Mouse (Mus musculus): ENCODE measurements around the gene Smurf1.

The Smurf1 gene

DNA sequence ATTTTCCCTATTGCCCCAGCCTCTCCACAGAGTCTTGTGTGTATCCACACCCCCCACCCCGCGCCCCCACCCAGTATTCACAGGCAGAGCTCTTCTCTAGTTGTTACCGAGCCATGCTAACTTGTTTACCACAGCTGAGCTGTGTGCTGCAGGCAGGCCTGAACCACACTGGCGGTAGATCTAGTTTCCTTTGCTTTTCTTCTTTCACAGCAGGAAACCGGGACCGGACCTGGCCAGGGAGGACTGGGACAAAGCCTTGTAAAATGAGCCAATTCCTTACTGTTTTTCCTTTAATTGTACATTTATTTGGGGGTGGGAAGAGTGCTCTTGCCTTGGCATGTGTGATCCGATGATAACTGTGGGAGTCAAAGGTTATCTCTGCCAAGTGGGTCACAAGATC is 96.2 kb downstream of the Smurf1 start:
- no peak for DNase-seq (ENCODE audit: low spot score)

DNA sequence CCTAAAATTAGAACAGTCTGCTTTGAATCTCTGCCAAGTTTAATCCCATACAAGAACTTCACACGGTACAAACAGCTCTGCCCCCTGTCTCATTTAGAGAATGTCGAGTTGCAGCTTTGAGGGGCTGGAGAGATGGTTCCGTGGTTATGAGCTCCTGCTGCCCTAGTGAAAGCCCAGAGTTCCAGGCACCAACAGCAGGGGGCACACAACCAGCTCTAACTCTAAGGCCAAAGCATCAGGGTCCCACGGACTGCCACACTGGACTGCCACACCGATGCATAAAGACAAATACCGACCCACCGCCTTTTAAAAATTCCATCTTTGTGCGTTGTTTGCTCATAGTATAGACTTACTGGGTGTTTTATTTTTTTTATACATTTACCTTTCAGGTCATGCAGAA is 98.7 kb downstream of the Smurf1 start:
- no peak for DNase-seq (ENCODE audit: low spot score)

DNA sequence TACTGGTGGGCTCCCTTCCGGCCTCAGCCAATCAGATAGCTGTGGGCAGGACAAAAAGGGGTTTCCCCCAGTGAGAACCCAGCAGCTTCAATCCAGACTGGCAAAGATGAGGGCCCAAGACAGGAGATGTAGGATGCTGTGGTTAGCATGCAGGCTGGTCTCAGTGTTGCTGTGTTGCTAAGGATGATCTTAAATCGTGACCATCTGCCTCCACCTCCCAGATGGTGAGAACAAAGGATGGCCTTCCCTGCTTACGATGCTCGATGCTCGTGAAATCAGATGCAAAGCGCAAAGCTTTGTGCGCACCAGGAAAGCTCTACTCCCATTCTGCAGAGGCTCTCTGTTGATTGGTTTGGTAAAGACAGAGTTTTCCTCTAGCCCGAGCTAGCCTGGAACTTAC is 104.7 kb downstream of the Smurf1 start:
- DNase-seq (ENCODE audit: low spot score) = no peak

DNA sequence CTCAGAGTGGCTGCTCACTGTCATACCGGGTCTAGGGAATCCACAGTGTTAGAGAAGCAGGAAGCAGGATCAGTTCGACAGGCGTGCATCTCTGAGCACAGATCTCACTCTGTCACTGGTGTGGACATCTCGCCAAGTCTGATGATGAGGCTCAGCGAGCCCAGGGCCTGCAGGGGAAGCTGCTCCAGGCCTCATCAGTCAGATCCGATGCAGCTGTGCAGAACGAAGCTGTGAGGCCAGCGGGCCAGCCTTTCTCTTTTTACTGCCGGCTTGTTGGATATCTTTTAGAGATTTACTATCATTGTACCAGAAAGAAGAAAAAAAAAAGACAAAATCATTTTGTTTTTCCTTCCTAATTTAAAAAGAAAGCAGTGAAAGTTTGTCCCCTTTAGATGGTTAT is 106.4 kb downstream of the Smurf1 start:
- no peak for DNase-seq (ENCODE audit: low spot score)

DNA sequence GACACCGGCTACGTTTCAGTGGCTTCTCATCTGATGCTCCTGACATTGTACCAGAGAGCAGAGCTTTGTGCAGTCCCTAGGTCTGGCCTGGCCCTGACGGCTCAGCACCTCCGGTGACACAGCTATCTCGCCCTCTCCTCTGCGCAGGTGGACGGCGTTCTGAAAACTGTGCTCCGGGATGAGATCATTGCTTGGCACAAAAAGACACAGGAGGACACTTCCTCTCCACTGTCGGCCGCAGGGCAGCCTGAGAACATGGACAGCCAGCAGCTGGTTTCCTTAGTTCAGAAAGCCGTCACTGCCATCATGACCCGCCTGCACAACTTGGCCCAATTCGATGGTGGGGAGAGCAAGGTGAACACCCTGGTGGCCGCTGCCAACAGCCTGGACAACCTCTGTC is 107.1 kb downstream of the Smurf1 start:
- DNase-seq (ENCODE audit: low spot score) = no peak

DNA sequence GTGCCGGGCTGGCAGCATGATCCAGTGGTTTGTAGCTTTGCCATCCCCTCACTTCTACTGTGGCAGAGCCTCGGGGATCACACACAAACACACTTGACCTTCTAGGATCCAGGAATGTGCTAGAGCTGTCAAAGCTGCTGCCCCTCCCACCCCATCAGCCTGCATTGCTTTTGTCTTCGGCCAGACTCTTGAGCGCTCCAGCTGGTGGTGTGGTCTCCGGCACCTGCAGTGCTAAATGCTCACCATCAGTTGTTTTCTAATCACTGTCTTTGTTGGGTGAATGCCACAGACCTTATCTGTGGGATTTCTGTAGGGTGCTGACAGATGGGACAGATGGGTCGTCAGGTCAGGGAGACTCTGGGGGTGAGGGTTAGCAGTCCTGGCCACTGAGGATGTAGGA is 109.7 kb downstream of the Smurf1 start:
- no peak for DNase-seq (ENCODE audit: low spot score)

DNA sequence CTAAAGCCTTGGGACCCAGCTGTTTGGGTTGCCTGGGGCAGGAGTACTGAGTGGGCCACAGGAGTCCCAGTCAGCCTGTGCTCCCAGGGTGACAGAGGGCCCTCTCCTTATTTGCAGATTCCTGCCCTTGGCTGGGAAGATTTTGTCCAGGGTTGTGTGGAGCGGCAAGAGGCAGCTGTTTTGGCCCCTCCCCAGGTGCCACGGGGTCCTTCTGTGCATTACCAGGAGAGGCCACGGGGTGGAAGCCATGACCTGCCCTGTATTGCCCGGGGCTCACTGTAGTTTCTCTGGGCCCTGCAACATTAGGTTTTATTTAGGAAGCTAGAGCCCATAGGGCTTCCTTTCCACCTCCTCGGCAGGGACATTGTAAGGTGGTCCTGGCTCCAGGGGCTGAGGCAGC is 111.7 kb downstream of the Smurf1 start:
- DNase-seq (ENCODE audit: low spot score) = no peak

DNA sequence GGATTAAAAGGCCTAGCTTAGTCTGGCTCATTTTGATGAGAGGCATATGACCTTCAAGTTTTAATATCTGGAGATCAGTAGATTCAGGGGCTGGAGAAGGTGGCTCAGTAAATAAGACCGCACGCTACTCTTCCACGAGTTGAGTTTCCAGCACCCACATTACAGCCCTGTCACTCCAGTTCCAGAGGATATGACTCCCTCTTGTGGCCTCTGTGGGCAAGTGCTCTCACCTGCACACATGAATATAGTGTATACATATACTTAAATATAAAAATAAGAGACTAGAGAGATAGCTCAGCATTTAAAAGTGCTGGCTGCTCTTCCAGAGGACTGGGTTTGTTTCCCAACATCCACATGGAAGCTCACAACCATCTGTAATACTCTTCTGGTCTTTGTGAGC is 113.8 kb downstream of the Smurf1 start:
- DNase-seq (ENCODE audit: low spot score) = no peak

DNA sequence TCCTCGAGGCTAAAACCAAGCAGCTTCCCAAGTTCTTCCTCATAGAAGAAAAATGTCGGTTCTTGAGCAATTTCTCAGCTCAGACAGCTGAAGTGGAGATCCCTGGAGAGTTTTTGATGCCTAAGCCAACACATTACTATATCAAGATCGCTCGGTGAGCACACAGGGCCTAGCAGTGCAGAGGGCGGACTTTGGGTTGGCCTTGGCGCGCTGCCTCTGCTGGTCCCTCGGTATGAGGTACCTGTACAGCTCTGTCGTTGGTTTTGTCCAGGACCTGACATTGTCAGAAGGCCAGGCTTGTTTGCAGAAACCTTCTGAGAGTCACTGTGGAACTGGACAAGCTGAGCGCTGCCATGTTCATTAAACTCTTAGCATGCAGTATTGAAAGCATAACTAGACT is 115.7 kb downstream of the Smurf1 start:
- no peak for DNase-seq (ENCODE audit: low spot score)

DNA sequence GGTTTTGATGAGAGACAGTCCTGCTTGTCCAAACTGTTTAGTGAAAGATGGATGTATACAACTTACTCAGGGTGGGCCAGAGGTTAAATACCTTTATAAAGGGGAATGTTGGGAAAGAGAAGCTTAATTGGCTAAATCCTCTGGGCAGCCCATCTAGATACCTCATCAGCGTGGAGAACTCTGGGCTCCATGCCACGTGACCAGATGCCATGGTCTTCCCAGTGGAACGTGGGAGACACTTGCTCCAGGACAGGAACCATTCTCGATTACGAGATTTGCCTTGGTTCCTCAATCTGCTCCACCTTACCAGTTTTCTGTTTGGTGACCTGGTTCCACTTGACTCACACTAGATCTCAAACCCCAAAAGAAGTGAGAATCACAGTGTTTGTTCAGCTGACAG is 116.9 kb downstream of the Smurf1 start:
- DNase-seq (ENCODE audit: low spot score) = no peak

DNA sequence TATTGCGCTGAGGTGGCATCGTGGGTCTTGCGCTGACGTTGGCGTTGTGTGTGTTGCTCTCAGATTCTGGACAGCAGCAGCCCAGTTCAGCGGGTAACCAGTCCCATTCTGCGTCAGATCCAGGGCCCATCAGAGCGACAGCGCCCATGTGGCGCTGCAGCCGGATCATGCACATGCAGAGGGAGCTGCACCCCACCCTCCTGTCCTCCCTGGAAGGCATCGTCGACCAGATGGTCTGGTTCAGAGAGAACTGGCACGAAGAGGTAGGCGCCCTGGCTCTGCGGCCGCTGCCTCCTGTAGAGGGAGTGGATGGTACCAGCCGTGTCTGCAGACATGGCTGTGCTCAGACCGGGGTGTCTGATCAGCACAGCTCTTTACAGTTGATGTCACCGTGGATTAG is 120.3 kb downstream of the Smurf1 start:
- peak; percentile 29 for DNase-seq (ENCODE audit: low spot score)

DNA sequence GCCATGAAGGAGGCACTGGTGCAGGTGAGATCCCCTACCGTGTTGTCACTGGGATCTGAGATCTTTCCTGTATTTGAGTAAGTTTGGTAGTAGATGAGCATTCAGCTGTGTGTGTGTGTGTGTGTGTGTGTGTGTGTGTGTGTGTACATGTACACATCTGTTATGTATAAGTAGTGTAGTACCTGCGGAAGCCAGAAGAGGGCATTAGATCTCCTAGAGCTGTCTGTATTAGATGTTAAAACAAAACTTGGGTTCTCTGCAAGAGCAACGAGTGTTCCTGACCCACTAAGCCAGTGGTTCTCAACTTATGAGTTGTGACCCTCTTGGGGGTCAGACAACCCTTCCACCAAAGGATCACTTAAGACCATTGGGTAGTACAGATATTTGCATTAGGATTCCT is 129.5 kb downstream of the Smurf1 start:
- peak; percentile 59 for DNase-seq (ENCODE audit: low spot score)

DNA sequence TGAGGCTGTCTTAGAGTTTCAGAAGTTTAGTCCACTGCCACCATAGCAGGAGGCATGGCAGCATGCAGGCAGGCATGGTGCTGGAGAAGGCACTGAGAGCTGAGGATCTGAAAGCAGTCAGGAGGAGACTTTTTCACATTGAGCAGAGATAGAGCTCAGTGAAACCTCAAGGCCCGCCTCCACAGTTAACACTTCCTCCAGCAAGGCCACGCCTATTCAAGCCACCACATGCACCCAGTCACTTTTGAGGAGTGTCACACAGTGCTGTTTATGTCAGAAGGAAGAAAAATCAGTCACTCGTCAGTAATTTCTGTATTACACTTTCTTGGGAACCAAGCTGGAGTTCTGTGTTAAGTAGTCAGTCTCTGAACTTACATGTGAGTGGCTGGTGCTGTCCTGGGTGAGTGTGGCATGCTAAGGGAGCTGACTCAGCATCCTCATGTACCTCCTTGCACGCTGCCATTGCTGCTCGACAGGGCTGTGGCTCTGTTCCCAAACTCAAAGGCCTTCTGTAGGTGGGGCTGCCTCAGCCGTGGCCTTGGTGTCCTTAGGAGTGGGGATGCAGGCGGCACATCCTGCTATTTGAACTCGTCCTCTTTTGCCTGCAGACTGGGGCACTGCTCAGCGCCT is 133.7 kb downstream of the Smurf1 start:
- DNase-seq (ENCODE audit: low spot score) = no peak

DNA sequence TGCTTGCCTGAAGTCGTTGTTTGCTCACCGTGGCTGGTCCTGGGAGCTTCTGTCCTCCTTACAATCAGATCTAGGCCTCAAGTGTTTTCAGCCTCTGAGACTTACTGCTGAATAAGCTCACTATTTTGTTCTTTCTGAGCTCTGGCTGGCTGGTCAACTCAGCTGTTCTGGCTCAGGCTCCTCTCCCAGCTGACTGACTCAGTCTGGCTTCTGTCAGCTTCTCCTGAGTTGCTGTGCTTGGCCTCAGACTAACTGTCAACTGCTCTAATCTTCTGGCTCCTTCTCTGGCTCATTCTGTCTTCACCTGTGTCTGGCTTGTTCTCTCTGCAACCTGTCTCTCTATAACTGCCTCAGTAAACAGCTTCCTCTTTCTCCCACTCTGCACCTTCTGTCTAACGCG is 136.0 kb downstream of the Smurf1 start:
- no peak for DNase-seq (ENCODE audit: low spot score)

DNA sequence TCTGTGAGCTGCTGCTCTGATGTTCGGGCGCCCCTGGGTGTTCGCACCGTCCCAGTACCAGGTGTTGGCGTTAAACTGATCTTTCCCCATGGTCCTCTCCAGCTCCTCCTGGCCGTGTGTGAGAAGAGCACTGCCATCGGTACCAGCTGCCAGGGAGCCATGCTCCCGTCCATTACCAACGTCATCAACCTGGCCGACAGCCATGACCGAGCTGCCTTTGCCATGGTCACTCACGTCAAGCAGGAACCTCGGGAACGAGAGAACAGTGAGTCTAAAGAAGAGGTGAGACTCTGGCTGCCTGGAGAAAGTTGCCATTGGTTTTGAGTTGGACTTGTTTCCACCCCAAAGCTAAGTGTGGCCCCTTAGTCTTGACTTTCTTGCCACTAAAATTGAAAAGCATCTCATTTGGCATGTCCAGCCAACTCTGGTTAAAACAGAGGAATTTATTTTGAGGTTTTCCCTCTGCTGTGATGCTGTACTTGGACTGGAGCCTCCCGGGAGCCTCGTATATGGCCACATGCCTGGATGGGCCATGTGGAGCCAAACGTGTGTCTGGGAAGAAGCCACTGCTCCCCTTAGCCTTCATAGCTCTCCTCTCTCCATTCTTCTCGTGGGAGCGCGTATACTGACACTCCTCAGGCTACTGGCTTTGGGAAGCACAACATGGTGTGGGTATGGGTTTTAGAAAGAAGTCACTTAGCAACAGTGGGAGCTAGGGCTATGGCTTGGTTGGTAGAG is 137.1 kb downstream of the Smurf1 start:
- DNase-seq (ENCODE audit: low spot score) = no peak

Measured in layer of hippocampus, adult 11-12 months (tissue).